Mouse (Mus musculus) frontal cortex, postnatal 10 days (tissue): Measurements from ENCODE around the gene Gm765.

Experiments
- DNase-seq, 2 experiments: peaks; one replicate each; pipeline ENCODE4 v3.0.0; 2022; ENCODE audit warnings: low spot score in 2 of 2, mixed read lengths in 1 of 2

The Gm765 gene

DNA sequence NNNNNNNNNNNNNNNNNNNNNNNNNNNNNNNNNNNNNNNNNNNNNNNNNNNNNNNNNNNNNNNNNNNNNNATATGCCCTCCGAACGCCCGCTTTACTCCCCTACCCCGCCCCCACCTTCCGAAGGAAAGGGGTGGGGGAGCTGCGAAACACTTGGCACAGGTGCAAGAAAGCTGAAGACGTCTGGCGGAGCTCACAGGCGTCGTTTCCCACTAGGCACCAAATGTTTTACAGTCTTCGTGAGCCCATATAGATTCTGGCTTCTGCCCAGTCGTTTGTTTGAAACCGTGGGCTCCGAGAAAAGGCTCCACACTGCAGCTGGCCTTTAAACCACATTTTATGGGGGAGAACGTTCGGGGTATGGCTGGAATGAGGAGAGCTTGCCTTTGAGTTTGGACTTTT is 120.6 kb downstream of the Gm765 start:
- peak; percentile 25 to 36 for DNase-seq

- no peak for DNase-seq
These were observed 130.3 kb downstream of the Gm765 start for GRCm38 (mm10) chr6:98212225-98212624.

DNA sequence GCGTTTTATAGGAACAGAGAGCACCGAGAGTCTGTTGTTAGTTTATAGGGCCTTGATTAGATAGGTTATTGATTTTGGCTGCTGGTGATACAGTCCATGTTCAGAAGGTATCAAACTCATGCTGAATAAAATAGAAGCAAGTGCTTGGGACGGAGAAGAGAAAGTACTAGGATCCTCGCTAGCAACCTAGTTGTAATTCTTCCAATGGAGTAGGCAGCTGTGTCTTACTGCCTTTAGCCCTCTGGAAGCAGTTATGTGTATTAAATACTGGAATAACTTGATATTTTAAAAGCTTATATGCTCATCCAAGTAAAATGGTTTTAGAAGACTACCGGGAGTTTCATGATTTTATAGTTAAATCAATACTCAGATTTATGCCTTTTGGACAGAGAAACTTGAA is 132.3 kb downstream of the Gm765 start:
- DNase-seq: no peak

DNA sequence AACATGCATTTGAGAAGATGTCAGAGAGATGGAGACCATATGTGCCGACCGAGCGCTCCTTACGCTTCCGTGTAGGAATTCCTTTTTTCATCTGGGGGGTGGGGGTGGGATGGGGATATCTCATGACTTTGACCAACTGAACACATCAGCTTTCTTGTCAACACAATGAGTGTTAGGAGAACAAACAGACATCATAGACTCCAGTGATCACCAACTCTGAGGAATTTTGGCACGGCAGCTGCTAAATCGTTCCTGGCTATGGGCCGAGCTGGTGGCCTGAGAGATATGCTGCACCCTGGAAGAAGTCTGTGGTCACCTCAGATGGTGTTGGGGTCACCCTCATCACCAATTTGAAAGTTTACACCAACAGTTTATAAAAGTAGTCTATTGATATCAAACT is 134.5 kb downstream of the Gm765 start:
- no peak for DNase-seq

DNA sequence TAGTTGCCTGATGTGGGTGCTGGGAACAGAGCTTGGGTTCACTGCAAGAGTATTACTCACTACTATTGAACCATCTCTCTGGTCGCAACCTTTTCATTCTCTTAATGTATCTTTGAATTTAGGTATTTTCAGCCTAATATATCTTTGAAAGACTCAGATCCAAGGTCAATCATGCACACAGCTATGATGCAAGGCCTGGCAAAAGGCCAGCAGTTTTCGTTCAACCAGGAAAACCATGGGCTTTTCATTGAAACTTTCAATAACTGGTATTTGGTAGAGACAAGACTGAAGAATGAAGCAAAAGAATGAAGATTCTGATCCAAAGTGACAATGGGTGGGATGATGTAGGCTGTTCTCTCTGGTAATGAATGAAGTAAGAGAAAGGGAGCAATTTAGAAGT is 143.8 kb downstream of the Gm765 start:
- no peak for DNase-seq

DNA sequence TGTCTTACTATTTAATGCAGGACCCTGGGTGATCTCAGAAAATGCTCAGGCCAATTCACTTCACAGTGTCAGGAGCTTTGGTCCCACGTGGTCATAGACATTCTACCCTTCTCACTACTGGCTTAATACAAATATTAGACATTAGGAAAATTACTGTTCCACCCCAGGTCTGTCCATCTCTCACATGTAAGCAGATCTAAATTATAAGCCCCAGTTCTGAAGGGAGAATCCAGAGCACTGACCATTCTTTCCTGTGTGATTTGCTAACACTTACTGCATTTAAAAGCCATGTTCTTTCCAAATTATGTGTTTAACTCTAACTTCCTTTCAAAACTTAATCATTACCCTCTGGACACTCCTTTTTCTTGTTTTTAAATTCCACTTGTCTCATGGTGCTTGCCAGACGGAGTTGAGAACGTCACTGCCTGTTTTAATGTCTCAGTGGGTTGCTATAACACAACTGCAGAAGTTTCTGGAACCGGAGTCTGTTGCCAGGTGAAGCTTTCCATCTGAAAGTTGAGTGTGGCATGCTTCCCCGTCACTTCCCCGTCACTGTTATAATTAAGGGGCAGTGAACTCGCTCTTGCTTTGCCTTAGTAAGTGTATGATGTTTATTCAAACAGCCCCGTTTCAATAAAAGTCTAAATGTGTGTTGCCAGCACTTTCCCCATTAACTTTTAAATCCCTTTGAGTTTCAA is 151.7 kb downstream of the Gm765 start:
- DNase-seq: no peak
